Mouse (Mus musculus): ENCODE measurements around the gene Amn1.

The Amn1 gene

GRCm38 (mm10) chr6:149107615-149108014 is 80.9 kb downstream of the Amn1 start:
- DNase-seq (ENCODE audit: low spot score): no peak

Data from T-cell, adult 2 months (primary cell).